Mouse (Mus musculus): Measurements from ENCODE around the gene Taar3.

The Taar3 gene

GRCm38 (mm10) chr10:23999639-24000038, 50.3 kb downstream of the Taar3 start, which contains the start of gene Taar7b:
Gene Taar7b, plus strand, starts transcription at chr10:23999939.
- no peak for DNase-seq (ENCODE audit: low spot score)

All from MN1 (cell line).